Mouse (Mus musculus): Measurements from ENCODE around the gene Mrgprf.

GRCm38 (mm10) chr7:145335616-145336332 lies 35.1 kb downstream of the Mrgprf start:
- TF ChIP-seq POLR2A (IDR thresholded peaks at IDR 0.05; ENCODE audit: borderline replicate concordance, control insufficient read depth, low read depth, low read length) (no peak), CTCF (IDR thresholded peaks at IDR 0.05; ENCODE audit: control insufficient read depth, insufficient read depth, low read length) (no peak)

Data from bone marrow, adult 2 months (tissue).